Mouse (Mus musculus) MEL (cell line): ENCODE results near the gene Cadps2. TPM values are rescaled to one million over a fixed set of nuclear protein-coding genes. Genes with fewer than 3 reads are reported as not detected.

ENCODE experiments used
- DNase-seq: peaks from one replicate; pipeline ENCODE4 v3.0.0; 2011; ENCODE audit warnings: low read depth, low spot score
- H3K27ac ChIP-seq: 2 replicates; pipeline ENCODE4 v1.5.1; 2012; ENCODE audit warnings: low read depth, mild to moderate bottlenecking, control low read depth, low read length, moderate library complexity; ENCODE audit not compliant: control insufficient read depth
- H3K27me3 ChIP-seq, 2 experiments: fragments of 150-350 bp in 1 of 2; sonication (generic) in 1 of 2; 2 replicates each; pipeline ENCODE4 v1.6.1; 2012; ENCODE audit warnings: low read length in 2 of 2, mild to moderate bottlenecking in 2 of 2, improper control_type of control experiment in 1 of 2, moderate library complexity in 1 of 2; ENCODE audit not compliant: insufficient read depth in 2 of 2, control insufficient read depth in 1 of 2
- H3K36me3 ChIP-seq, 2 experiments: 2 replicates each; pipeline ENCODE4 v1.6.1; 2012 to 2014; ENCODE audit warnings: low read length in 2 of 2, improper control_type of control experiment in 1 of 2, inconsistent platforms in 1 of 2, mild to moderate bottlenecking in 1 of 2; ENCODE audit not compliant: insufficient read depth in 2 of 2, control insufficient read depth in 1 of 2
- H3K4me1 ChIP-seq, 2 experiments: fragments of 150-350 bp in 1 of 2; sonication (generic) in 1 of 2; 2 replicates each; pipeline ENCODE4 v1.6.1; 2012; ENCODE audit warnings: low read length in 2 of 2, improper control_type of control experiment in 1 of 2, mild to moderate bottlenecking in 1 of 2; ENCODE audit not compliant: insufficient read depth in 2 of 2, control insufficient read depth in 1 of 2
- H3K4me3 ChIP-seq, 2 experiments: fragments of 150-350 bp in 1 of 2; sonication (generic) in 1 of 2; 2 replicates each; pipeline ENCODE4 v1.5.1; 2012; ENCODE audit warnings: low read depth in 2 of 2, low read length in 2 of 2, mild to moderate bottlenecking in 2 of 2, moderate library complexity in 2 of 2, control low read depth in 1 of 2, improper control_type of control experiment in 1 of 2; ENCODE audit not compliant: control insufficient read depth in 1 of 2, insufficient read depth in 1 of 2
- H3K79me2 ChIP-seq: 2 replicates; pipeline ENCODE4 v1.6.1; 2012; ENCODE audit warnings: mild to moderate bottlenecking, low read length, moderate library complexity; ENCODE audit not compliant: control insufficient read depth, poor library complexity, insufficient read depth
- H3K9ac ChIP-seq: 2 replicates; pipeline ENCODE4 v1.6.1; 2012; ENCODE audit warnings: low read depth, mild to moderate bottlenecking, control low read depth, low read length, moderate library complexity; ENCODE audit not compliant: control insufficient read depth, poor library complexity, severe bottlenecking
- H3K9me3 ChIP-seq: fragments of 150-350 bp; sonication (generic); replicated peaks from 2 replicates; pipeline ENCODE4 v1.6.1; 2012; ENCODE audit warnings: mild to moderate bottlenecking, low read length, improper control_type of control experiment, moderate library complexity; ENCODE audit not compliant: insufficient read depth
- BHLHE40 ChIP-seq: IDR thresholded peaks from 2 replicates; pipeline ENCODE4 v1.6.1; 2012; ENCODE audit warnings: low read depth, mild to moderate bottlenecking, inconsistent platforms, low read length, improper control_type of control experiment, borderline replicate concordance
- CHD1 ChIP-seq: IDR thresholded peaks from 2 replicates; pipeline ENCODE4 v1.6.1; 2012; ENCODE audit warnings: low read depth, mild to moderate bottlenecking, inconsistent platforms, low read length, improper control_type of control experiment
- CHD2 ChIP-seq: IDR thresholded peaks from 2 replicates; pipeline ENCODE4 v1.6.1; 2011; ENCODE audit warnings: low read length, improper control_type of control experiment
- CTCF ChIP-seq, 3 experiments: IDR thresholded peaks in 2 of 3; conservative IDR thresholded peaks in 1 of 3; 2 replicates each; pipeline ENCODE4 v1.5.1; 2011 to 2012; ENCODE audit warnings: low read length in 3 of 3, low read depth in 2 of 3, mild to moderate bottlenecking in 2 of 3, improper control_type of control experiment in 1 of 3, inconsistent platforms in 1 of 3, mixed read lengths in 1 of 3, moderate library complexity in 1 of 3; ENCODE audit not compliant: control insufficient read depth in 1 of 3, insufficient read depth in 1 of 3, poor library complexity in 1 of 3, severe bottlenecking in 1 of 3
- EP300 ChIP-seq, 2 experiments: IDR thresholded peaks; 2 replicates each; pipeline ENCODE4 v1.6.1; 2011; ENCODE audit warnings: improper control_type of control experiment in 2 of 2, low read length in 2 of 2, low read depth in 1 of 2, mild to moderate bottlenecking in 1 of 2
- ETS1 ChIP-seq: IDR thresholded peaks from 2 replicates; pipeline ENCODE4 v1.6.1; 2012; ENCODE audit warnings: low read depth, mild to moderate bottlenecking, inconsistent platforms, low read length, improper control_type of control experiment, moderate library complexity
- JUND ChIP-seq: IDR thresholded peaks from 2 replicates; pipeline ENCODE4 v1.6.1; 2011; ENCODE audit warnings: low read depth, mild to moderate bottlenecking, improper control_type of control experiment, low read length
- KAT2A ChIP-seq: conservative IDR thresholded peaks from 2 replicates; pipeline ENCODE4 v1.6.1; 2012; ENCODE audit warnings: low read depth, low read length, improper control_type of control experiment, inconsistent platforms
- MAFK ChIP-seq: IDR thresholded peaks from 2 replicates; pipeline ENCODE4 v1.6.1; 2011; ENCODE audit warnings: low read depth, mild to moderate bottlenecking, low read length, improper control_type of control experiment, borderline replicate concordance
- MXI1 ChIP-seq: IDR thresholded peaks from 2 replicates; pipeline ENCODE4 v1.6.1; 2011; ENCODE audit warnings: mild to moderate bottlenecking, low read depth, low read length, improper control_type of control experiment
- MYB ChIP-seq: IDR thresholded peaks from 2 replicates; pipeline ENCODE4 v1.6.1; 2011; ENCODE audit warnings: mild to moderate bottlenecking, low read depth, low read length, improper control_type of control experiment
- MYC ChIP-seq: IDR thresholded peaks from 2 replicates; pipeline ENCODE4 v1.6.1; 2011; ENCODE audit warnings: low read depth, mild to moderate bottlenecking, low read length, improper control_type of control experiment, moderate library complexity
- NELFE ChIP-seq: IDR thresholded peaks from 2 replicates; pipeline ENCODE4 v1.6.1; 2011; ENCODE audit warnings: low read depth, low read length, improper control_type of control experiment
- NRF1 ChIP-seq: IDR thresholded peaks from 2 replicates; pipeline ENCODE4 v1.6.1; 2014; ENCODE audit warnings: low read depth, mild to moderate bottlenecking, inconsistent platforms, low read length, improper control_type of control experiment, moderate library complexity; ENCODE audit not compliant: poor library complexity, insufficient read depth, severe bottlenecking
- POLR2A ChIP-seq, 2 experiments: IDR thresholded peaks; 2 replicates each; pipeline ENCODE4 v1.6.1; 2011 to 2012; ENCODE audit warnings: low read length in 2 of 2, mild to moderate bottlenecking in 2 of 2, control low read depth in 1 of 2, improper control_type of control experiment in 1 of 2, low read depth in 1 of 2, moderate library complexity in 1 of 2; ENCODE audit not compliant: control insufficient read depth in 1 of 2, insufficient read depth in 1 of 2, poor library complexity in 1 of 2
- SIN3A ChIP-seq: IDR thresholded peaks from 2 replicates; pipeline ENCODE4 v1.6.1; 2012; ENCODE audit warnings: low read length, improper control_type of control experiment, inconsistent platforms
- TBP ChIP-seq: IDR thresholded peaks from 2 replicates; pipeline ENCODE4 v1.8.0; 2011; ENCODE audit warnings: low read depth, low read length, improper control_type of control experiment
- USF1 ChIP-seq: IDR thresholded peaks from 2 replicates; pipeline ENCODE4 v1.6.1; 2014; ENCODE audit warnings: low read depth, mild to moderate bottlenecking, inconsistent platforms, low read length, improper control_type of control experiment, moderate library complexity
- USF2 ChIP-seq, 2 experiments: IDR thresholded peaks; 2 replicates each; pipeline ENCODE4 v1.6.1; 2011 to 2012; ENCODE audit warnings: improper control_type of control experiment in 2 of 2, low read length in 2 of 2, borderline replicate concordance in 1 of 2, inconsistent platforms in 1 of 2, low read depth in 1 of 2, mild to moderate bottlenecking in 1 of 2; ENCODE audit not compliant: insufficient read depth in 1 of 2
- ZNF384 ChIP-seq: IDR thresholded peaks from 2 replicates; pipeline ENCODE4 v1.6.1; 2012; ENCODE audit warnings: low read depth, mild to moderate bottlenecking, inconsistent platforms, low read length, improper control_type of control experiment
- polyA plus RNA-seq, 2 experiments: library from polyadenylated mRNA; stranded (reverse) in 1 of 2; unstranded in 1 of 2; fragments of >175 nt in 1 of 2; fragments of >200 nt in 1 of 2; gene quantifications; 2 replicates each; pipeline versions ENCODE4 v1.2.1 to v1.2.4; 2012; ENCODE audit warnings: low replicate concordance in 2 of 2, low read depth in 1 of 2; ENCODE audit not compliant: insufficient read length in 2 of 2, insufficient read depth in 1 of 2, missing spikeins in 1 of 2
- total RNA-seq: library from RNA; depleted of rRNA; stranded (reverse); fragments of 300-350 nt; gene quantifications from 2 replicates; pipeline ENCODE4 v1.2.3, GENCODE M21; 2012

Cadps2 gene
- total and polyA plus RNA-seq, 3 experiments = not detected

GRCm38 (mm10) chr6:23573750-23574149, 265.5 kb downstream of the Cadps2 start:
- Histone ChIP-seq H3K9ac (no peak overlapping the region), H3K4me1 (no peaks in the 10 kb centered on the region), H3K27me3 (no peaks in the 10 kb centered on the region), H3K27ac (no peak overlapping the region), H3K79me2 (no peaks in the 10 kb centered on the region), H3K9me3 (no peaks in the 10 kb centered on the region), H3K4me3 (no peak overlapping the region), H3K36me3 (no peaks in the 10 kb centered on the region)
- no peak for TF ChIP-seq USF2 (IDR thresholded peaks at IDR 0.05; ENCODE audit: borderline replicate concordance in 1 of 2, insufficient read depth in 1 of 2, low read depth in 1 of 2, low read length in 2 of 2)
- no peak for TF ChIP-seq BHLHE40
- no peak for TF ChIP-seq EP300 (IDR thresholded peaks at IDR 0.05; ENCODE audit: low read depth in 1 of 2, low read length in 2 of 2)
- no peak for TF ChIP-seq ETS1
- TF ChIP-seq SIN3A = no peak
- no peak for TF ChIP-seq POLR2A (IDR thresholded peaks at IDR 0.05; ENCODE audit: control insufficient read depth in 1 of 2, insufficient read depth in 1 of 2, low read depth in 1 of 2, low read length in 2 of 2, poor library complexity in 1 of 2)
- no peak for TF ChIP-seq MYC
- no peak for TF ChIP-seq NELFE
- TF ChIP-seq MYB = no peak
- TF ChIP-seq JUND = no peak
- TF ChIP-seq KAT2A = no peak
- TF ChIP-seq MXI1 = no peak
- no peak for TF ChIP-seq MAFK
- TF ChIP-seq CTCF (IDR thresholded peaks at IDR 0.05 in 2 of 3, conservative IDR thresholded peaks at IDR 0.05 in 1 of 3; ENCODE audit: control insufficient read depth in 1 of 3, insufficient read depth in 1 of 3, low read depth in 2 of 3, low read length in 3 of 3, poor library complexity in 1 of 3, severe bottlenecking in 1 of 3) = no peak
- no peak for TF ChIP-seq NRF1
- TF ChIP-seq TBP = no peak
- no peak for TF ChIP-seq CHD2
- TF ChIP-seq USF1 = no peak
- no peak for TF ChIP-seq CHD1
- TF ChIP-seq ZNF384 = no peak
- DNase-seq = no peak

- no peak for TF ChIP-seq USF2 (IDR thresholded peaks at IDR 0.05; ENCODE audit: borderline replicate concordance in 1 of 2, insufficient read depth in 1 of 2, low read depth in 1 of 2, low read length in 2 of 2)
- TF ChIP-seq, all 39 proteins: peak for 0
- DNase-seq = no peak
- H3K36me3 ChIP-seq = no peaks in the 10 kb centered on the region
Observed at GRCm38 (mm10) chr6:23572401-23572800, 266.8 kb downstream of the Cadps2 start.

More at GRCm38 (mm10) chr6:23572401-23572800, 266.8 kb downstream of the Cadps2 start:
- Histone ChIP-seq H3K9me3 (no peaks in the 10 kb centered on the region), H3K4me1 (no peaks in the 10 kb centered on the region), H3K27ac (no peak overlapping the region), H3K4me3 (no peak overlapping the region), H3K79me2 (no peaks in the 10 kb centered on the region), H3K27me3 (no peaks in the 10 kb centered on the region), H3K9ac (no peak overlapping the region)
